ENCODE assay signal across 16 mouse cellular contexts in the genomic region with DNA sequence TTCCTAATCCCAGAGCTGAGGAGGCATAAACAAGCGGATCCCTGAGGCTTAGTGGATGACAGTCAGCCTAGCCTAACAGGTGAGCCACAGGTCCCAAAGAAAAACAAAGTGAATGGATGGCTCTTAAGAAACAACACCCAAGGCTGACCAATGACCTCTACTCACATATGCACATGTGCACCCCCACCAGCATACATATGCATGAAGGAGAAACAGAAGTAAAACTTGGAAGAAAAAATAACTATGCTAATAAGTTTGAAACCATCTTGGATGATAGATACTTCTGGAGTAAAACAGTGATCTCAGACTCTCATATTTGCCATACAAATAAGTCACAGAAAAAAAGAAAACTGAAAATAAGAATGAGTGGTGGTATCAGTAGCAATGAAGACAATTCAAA.
"Had no signal": no experiment of that assay in that cellular context is flagged by ENCODE, and none has a peak within 500 bp of the region (broad histone marks: within the 10 kb centered on the region; RNA-seq: fewer than 3 reads in every experiment).

No protein-coding gene starts in this region.

- DNase-seq: retina, postnatal 1 day; right cerebral cortex, adult 18-20 months; right cerebral cortex, postnatal 14 days; right cerebral cortex, postnatal 25 days; right cerebral cortex, postnatal 4 days; spleen, adult 18-20 months; thymus, adult 18-20 months; thymus, adult 2 months; thymus, postnatal 14 days; thymus, postnatal 25 days; thymus, postnatal 36 days; thymus, postnatal 4 days had no signal

- H3K27ac ChIP-seq: neural tube, embryonic 13.5 days; neural tube, embryonic 15.5 days; stomach, embryonic 15.5 days; stomach, postnatal 0 days had no signal

- H3K4me3 ChIP-seq: neural tube, embryonic 13.5 days; neural tube, embryonic 15.5 days; stomach, embryonic 15.5 days had no signal

- H3K27me3 ChIP-seq: neural tube, embryonic 13.5 days; neural tube, embryonic 15.5 days; stomach, embryonic 15.5 days had no signal

- H3K4me1 ChIP-seq: neural tube, embryonic 13.5 days; neural tube, embryonic 15.5 days; stomach, embryonic 15.5 days had no signal

- H3K36me3 ChIP-seq: stomach, embryonic 15.5 days had no signal

- H3K9ac ChIP-seq: neural tube, embryonic 13.5 days; neural tube, embryonic 15.5 days; stomach, embryonic 15.5 days had no signal

- H3K4me2 ChIP-seq: neural tube, embryonic 13.5 days; neural tube, embryonic 15.5 days; stomach, embryonic 15.5 days had no signal

- H3K9me3 ChIP-seq: neural tube, embryonic 13.5 days; neural tube, embryonic 15.5 days; stomach, embryonic 15.5 days had no signal
